Mouse (Mus musculus) CH12F3 (cell line): ENCODE measurements around the gene Tfpi.
"Not testable (repeated sequence)": the region's sequence is repeated elsewhere in the genome, so short reads cannot be mapped to it uniquely, and the experiment has no call there.

Experiments used
- in situ Hi-C: fragments of 300-500 bp; cut with MboI; formaldehyde crosslinking; loops from 2 replicates; pipeline ENCODE4 v1.14.3; 2020; ENCODE audit warnings: low sequenced_read_pairs

Gene Tfpi

DNA sequence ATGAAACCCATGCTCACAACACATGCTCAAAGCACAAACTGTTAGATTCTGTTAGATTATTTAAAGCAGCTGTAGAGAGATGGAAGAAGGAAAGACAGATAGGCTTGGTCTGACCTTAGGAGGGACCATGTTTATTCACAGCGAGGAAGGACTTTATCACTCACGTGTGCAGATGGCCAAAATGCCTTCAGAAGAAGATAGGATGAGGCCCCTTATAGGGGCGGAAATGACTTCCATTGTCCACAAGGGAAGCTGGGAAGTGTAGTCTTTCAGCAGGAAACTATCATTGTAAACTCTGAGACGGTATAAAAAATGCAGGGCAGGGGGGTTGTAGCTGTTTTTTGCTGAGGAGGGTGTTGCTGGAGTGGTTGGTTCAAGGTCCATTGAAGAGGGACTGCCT is at the start of gene Tfpi:
Gene Tfpi (minus strand): TSS at position 199 of the 400 bp plus-strand sequence.
- in situ Hi-C loops, result no loop called here

- in situ Hi-C loops, result no loop called here
Observed at GRCm38 (mm10) chr2:84526221-84526620, 49.6 kb upstream of the Tfpi start.

GRCm38 (mm10) chr2:84525806-84526205 is 49.2 kb upstream of the Tfpi start:
- in situ Hi-C loops, result no loop called here

DNA sequence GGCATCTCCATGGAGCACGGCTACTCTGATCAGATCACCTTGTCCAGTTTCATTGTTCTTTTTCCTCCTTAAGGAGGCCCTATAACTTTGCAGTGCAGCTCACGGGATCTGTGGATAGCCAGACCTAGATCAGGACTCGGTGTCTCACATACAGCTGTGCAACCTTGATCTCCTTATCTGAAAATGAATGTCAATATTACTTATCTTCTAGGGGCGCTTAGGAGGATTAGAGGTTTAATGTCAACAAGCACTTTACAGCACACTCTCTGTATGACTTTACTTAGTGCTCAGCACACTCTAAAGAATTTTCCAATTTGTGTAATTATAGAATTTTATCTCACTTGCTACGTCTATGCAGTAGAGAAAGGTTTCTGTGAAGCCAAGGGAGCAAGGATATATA is 48.5 kb upstream of the Tfpi start:
- in situ Hi-C loops, result no loop called here

DNA sequence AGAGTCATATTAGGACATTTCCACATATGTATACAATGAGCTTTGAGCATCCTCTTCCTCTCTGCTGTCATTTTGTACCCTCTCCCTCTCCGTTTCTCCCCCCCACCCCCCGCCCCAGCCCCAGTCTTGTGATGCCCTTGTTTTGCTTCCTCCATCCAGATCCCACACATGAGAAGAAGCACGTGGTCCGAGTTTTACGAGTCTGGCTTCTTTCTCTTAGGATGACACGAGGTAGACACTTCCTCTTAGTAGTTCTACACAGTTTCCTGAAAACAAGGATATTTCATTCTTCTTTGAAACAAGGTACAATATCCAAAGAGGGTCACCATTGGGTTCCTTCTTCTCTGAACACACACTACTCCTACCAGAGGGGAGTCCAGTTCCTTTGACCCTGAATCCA is 47.4 kb upstream of the Tfpi start:
- in situ Hi-C loops, result no loop called here

DNA sequence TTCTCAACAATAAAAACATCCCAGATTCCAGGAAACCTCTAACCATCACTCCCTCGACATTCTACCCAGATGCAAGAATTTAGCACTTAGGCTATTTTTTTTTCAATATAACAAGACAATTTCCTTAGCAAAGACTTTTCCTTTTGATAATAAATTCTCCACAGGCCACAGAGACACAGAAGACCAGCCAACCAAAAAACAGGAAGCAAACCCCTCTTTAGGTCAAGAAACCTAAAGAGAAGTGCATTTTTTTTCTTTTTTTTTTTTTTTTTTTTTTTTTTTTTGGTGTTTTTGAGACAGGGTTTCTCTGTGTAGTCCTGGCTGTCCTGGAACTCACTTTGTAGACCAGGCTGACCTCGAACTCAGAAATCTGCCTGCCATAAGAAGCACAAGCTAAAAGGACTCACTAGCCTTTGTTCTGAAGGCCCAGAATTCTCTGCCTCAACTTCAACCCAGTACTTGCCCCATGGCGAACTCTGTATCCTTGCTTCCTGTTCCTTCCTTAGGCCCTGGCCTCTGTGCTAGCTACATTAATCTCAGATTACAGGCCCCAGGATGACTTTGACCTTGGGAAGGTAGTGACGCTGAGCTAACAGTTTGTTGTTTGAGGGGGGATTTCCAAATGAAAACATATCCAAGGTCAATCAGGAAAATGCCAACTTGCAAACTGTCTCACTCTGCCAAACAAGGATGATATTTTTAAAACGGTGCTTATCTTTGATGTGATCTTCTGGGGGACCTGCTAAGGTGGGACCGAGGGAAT is 46.7 kb upstream of the Tfpi start:
- in situ Hi-C loops, result no loop called here

DNA sequence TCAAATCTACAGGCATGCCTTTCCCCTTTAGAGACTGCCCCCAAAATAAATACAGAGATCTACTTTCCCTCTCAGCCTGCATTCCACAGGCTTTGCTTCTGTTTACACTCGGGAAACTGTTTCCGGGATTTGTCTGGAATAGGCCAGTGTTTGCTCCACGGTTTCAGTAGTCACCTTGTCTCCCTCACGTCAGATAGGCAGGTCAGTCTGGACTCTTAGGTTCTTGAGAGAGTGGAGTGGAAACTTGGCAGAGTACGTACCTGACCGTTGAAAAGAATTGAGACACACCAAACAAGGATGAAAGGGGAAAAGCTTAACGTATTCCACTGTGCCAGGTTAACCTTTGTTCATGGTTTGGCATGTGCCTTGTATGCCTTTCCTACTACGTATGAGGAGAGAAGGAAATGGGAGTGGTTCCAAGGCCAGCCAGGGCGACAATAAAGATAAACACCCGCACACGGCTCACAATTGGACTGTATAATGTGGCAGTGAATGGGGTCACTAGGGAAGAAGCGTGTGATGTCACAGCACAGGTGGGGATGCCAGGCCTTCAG is 43.0 kb upstream of the Tfpi start:
- in situ Hi-C loops, result no loop called here

GRCm38 (mm10) chr2:84518767-84519166 is 42.2 kb upstream of the Tfpi start:
- in situ Hi-C loops, result no loop called here

DNA sequence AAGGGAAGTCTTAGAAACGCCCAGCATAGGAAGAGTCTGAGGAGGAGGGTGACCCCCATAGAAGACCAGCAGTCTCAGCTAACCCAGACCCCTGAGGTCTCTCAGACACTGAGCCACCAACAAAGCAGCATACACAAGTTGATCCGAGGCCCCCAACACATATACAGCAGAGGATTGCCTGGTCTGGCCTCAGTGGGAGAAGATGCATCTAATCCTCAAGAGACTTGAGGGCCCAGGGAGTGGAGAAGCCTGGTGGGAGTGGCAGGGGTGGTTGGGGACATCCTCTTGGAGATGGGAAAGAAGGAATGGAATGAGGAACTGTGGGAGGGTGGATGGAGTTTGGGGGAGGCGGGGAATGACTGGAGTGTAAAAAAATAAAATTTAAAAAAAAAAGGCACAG is 36.7 kb upstream of the Tfpi start:
- in situ Hi-C loops, result no loop called here

DNA sequence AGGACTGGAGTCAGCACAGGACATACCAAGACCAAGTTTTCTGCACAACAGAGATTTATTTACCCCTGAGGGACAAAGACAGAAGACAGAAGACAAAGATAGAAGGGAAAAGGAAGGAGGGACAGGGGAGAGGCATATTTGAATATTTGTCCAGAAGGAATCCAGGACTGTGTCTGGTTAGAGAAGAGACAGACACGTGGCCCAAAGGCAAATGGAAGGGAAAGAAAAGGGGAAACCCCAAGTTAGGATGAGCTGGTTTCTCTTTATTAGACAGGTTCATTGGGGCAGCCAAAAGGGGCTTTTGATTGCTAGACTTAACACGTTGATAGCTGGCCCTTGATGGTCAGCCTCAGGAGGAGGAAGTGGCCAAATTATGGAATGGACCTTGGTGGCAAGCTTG is 34.9 kb upstream of the Tfpi start:
- in situ Hi-C loops, result no loop called here

GRCm38 (mm10) chr2:84511036-84511435 is 34.5 kb upstream of the Tfpi start:
- in situ Hi-C loops, result no loop called here

- in situ Hi-C loops, result not testable (repeated sequence)
Observed at GRCm38 (mm10) chr2:84504954-84505394, 28.4 kb upstream of the Tfpi start.

DNA sequence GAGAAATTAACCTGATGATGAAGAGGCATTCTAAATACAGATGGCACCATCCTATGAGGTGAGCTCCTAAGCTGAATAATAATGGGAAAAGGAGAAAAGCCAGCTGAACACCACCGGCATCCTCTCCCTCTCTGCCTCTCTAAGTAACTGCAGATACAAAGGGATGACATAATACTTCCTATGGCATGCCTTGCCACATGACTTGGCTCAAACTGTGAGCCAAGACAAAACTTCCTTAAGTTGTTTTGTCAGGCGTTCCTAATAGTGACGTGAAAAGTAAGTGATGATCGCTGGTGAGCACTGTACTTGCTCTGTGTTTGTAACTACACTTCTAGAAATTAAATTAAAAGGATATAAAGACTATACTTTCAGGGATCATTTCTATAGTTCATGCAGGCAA is 27.7 kb upstream of the Tfpi start:
- in situ Hi-C loops, result no loop called here

GRCm38 (mm10) chr2:84498921-84499320 is 22.3 kb upstream of the Tfpi start:
- in situ Hi-C loops, result no loop called here

DNA sequence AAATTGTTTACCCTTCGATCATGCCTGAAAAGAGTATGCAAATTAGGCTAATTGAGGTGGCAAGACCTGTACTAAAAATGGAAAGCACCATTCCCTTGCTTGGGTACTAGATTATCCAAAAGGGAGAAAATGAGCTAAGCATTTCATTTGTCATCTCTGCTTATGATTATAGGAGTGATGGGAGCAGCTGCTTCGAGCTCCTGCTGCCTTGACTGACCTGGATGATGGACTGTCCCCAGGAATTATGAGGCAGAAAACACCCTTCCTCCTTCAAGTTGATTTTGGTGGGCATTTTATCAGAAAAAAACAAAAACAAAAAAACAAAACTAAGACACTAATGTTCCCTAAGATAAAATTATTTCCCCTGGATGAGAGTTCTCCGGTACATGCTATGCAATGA is 18.5 kb upstream of the Tfpi start:
- in situ Hi-C loops, result no loop called here

GRCm38 (mm10) chr2:84493626-84494025 is 17.1 kb upstream of the Tfpi start:
- in situ Hi-C loops, result no loop called here

- in situ Hi-C loops, result no loop called here
Observed at GRCm38 (mm10) chr2:84491715-84492114, 15.1 kb upstream of the Tfpi start.

DNA sequence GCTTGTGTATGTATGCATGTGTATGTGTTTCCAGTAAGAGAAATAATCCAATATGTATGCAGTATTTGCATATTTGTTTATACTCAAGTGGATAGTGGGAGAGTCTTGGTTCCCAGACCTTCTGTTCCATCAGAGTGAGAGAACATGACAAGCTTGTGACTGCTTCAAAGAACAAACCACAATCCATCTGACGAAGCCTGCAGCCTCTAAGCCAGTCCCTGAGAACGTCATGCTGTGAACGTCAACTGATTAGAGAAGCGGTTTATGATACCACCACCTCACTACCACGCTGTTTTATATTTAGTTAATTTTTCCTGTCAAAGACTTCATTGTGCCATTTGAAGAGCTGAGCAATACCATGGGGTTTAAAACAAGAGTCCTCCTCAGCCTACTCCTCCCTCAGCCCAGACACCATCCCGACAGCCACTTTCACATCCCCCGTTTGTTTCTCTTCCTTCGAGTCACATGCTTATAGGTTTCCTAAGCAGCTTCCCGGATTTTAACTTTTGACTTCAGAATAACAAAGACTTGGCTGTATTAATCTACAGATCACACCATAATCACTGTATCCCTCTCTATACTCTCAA is 11.2 kb upstream of the Tfpi start:
- in situ Hi-C loops, result no loop called here

DNA sequence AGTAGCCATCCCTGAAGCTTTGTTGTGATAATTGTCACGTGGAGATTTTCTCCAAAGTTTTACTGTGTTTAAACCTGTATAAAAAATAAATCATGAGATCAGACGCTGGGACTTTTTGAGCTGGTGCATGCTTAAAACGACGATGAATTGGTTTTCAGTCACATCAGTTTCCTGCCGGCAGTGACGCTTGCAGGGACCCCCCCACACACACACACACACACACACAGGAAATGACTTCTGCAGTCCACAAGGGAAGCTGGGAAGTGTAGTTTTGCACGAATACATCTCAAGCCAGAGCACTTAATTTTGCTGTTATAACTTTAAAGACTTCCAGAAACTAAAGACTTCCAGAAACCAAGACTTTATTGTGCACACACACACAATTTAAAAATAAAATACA is 5.3 kb upstream of the Tfpi start:
- in situ Hi-C loops, result no loop called here

- in situ Hi-C loops, result no loop called here
Observed at GRCm38 (mm10) chr2:84479036-84479435, 2.5 kb upstream of the Tfpi start.

GRCm38 (mm10) chr2:84477759-84478158 is 1.2 kb upstream of the Tfpi start:
- in situ Hi-C loops, result no loop called here

DNA sequence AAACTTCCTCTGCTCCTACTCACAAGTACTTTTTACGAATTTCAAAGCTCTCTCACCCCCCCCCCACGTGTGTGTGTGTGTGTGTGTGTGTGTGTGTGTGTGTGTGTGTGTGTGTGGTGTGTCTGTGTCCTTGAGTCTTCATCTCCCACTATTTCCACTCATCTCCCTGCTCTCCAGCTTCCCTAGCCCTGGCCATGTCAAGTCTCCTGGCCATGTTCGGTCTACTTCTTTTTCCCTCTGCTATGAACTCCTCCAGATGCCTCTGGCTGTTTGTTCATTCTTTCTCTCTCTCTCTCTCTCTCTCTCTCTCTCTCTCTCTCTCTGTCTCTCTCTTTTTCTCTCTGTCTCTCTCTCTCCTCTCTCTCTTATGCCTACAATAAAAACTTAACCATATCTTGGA is 444 bp downstream of the Tfpi start:
- in situ Hi-C loops, result no loop called here
